Mouse (Mus musculus) yolk sac, embryonic 10.5 days (tissue): ENCODE results near the gene Lca5l.

Source experiments
- DNase-seq: peaks from one replicate; pipeline ENCODE4 v3.0.0-alpha.2; 2017; ENCODE audit warnings: low spot score

The Lca5l gene

DNA sequence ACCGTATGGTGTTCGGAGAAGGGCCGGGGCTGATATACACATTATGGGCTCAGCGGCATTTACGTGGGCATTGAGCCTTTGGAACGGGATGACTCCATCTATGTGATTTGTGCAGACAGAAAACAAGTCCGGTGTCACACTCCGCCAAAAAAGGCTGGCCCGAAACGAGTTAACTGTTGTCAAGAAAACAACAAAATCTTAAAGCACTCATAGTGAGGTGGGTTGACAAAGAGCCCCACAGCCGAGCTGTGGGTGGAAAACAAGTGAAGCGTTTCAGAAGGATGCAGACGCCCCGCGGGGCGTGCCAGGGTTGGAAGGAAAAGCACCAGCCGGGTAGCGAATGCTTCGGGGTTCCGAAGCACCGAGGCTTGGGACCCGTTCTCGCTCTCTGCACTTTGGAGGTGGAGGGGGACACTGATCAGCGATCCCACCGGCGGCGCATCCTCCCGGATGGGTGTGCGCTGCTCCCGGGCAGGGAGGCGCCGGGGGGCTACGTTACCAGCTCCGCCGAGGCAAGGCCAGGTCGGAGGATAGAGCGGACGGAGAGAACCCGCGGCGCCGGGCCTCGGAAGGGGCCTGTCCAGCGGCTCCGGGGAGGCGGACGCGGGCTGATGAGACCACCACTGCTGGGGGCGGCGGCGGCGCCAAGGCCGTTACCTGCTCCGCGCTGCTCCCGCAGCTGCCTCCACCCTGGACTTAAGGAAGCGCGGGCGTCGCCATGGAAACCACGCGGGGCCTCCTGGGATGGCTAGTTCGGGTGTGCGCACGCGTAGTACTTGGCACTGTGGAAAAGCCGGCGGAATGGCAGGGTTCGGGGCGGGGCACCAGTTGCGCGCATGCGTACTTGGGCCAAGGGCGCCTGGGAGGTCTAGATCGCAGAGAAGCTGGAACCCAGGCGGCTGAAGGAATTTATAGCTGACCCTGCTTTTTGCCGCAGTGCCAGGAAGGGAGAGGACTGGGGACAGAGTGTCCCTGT lies at the start of gene Lca5l:
TSS of gene Lca5l (minus strand) at position 741 of the 976 bp plus-strand sequence.
- DNase-seq, result peak; percentile 98

DNA sequence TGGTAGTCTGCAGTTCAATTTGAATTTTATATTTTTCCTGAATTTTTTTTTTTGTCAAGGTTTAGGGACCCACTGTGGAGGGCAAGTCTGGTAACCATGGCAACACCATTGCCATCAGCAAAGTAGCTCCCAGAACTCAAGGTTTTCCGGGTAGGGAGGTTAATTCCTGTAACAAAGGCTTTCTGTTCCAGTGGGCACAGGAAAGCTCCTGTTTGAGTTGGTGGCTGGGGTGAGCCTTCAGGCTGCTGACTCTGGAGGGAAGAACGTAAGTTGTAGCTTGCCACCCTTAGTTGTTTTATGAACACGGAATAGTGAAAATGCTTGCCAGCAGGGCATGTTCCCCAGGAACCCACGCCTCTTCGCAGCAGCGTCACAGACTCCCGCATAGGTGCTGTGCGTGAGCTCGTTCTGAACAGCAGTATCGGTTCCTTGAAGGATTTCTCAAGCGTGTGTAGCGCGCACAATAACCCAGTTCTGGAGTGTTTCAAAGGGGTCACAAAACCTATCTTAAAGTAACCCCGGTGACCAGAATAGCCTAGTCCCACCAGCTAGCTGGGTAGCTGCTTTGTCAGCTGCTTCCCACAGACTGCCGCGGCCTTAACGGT lies 43.4 kb upstream of the Lca5l start, which contains the start of gene B3galt5:
TSS of gene B3galt5 (plus strand) at position 436 of the 605 bp plus-strand sequence.
- DNase-seq, result no peak

DNA sequence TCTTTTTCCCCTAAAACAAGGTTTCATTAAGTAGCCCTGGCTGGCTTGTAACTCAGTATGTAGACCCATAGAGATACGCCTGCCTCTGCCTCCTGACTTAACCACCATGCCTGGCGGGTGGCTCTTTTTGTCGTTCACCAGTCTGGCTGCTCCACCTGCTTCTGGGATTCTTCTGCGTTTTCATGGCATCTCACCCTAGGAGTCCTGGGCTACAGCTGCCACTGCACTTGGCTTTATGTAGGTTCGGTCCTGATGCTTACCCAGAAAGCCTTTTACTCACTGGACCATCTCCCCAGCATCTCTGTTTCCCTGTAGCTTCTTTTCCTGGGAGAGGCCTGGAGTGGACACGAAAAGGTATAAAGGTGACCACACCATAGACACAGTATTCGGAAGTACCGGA lies 41.9 kb upstream of the Lca5l start:
- no peak for DNase-seq

DNA sequence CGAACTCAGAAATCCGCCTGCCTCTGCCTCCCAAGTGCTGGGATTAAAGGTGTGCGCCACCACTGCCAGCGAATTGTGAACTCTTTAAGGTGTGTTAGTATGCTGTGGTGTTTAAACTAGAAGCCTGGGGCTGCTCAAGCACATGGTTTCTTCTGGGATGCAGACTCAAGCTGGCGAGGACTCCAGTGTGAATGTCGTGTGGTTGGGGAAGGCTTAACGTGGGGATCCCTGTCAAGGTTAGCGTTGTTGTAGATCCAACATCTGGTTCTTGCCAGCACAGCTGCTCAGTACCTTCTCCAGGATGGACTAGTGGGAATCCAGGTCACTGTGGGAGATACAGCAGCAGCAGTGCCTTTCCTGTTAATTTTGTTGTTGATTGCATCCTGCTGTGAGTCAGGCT lies 39.9 kb upstream of the Lca5l start:
- no peak for DNase-seq

DNA sequence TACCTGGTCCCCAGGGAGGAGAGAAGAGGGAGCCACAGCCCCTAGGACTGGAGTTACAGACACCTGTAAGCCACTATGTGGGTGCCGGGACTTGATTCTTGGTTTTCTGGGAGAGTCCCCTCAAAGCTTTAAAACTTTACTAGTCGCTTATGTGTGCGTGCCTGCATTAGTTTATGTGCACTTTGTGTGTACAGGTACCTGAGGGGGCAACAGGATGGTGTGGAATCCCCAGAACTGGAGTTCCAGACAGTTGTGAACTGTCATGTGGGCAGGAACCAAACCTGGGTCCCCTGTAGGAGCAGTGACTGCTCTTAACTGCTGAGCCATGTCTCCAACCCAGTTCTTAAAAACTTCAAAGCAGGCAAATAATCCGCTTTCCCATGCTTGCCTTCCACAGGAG lies 39.2 kb upstream of the Lca5l start:
- no peak for DNase-seq

DNA sequence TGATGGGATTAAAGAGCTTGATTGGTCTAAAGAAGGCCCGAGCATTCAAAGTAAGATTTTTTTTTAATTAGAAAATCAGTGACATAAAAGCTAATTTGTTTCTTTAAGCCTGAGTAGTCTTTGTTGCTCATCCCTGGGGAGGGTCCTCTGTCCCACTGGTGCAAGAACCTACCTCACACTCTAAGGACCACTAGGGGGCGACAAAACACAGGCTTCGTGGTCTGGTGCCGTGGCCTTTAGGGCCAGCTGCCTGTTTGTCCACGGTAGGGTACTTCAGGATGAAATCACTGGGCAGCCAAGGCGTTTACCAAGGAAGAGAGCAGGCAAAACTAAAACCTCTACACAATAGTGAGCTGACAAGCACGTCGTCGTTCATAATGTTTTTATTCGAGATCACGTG lies 38.3 kb upstream of the Lca5l start:
- peak; percentile 64 for DNase-seq

DNA sequence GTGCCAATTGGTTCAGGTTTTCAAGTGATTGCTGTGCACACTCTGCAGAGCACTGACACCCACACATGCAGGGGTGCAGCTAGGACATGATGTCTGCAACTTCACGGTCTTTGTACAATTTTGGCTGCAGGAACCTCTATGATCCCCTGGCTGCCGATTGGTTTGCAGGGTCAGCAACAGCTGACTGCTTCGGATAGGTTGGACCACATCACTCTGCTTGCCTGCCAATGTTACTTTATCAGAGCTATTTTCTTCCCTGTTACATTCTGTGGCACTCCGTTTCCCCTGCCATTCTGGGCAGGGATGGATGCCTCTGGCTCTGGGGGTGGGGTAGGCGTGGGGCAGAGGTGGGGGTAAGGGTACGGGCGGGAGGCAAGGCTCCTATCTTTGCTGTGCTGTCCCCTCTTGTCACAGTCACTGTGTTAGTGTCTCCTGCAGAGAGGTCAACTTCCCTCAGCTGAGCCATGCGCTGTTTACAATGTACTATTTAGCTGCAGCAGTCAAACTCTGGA lies 37.0 kb upstream of the Lca5l start:
- no peak for DNase-seq

DNA sequence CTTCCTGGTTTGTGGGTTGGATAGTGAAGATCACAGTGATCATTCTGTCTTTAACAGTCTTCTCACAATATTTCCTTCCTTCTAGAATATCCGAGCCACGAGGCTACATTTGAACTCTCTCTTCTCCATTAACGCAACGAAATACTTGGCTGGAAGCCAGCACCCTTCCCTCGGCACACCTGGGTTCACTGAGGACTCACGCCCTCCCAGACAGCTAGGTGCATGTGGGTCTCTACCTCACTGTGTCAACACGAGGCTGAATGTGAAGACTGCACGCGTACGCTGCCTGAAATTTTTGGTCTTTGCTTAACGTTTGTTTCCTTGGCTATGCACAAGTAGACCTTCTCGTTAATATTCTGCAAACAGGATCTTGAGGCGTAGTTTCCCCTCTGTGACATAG lies 36.4 kb upstream of the Lca5l start:
- no peak for DNase-seq

DNA sequence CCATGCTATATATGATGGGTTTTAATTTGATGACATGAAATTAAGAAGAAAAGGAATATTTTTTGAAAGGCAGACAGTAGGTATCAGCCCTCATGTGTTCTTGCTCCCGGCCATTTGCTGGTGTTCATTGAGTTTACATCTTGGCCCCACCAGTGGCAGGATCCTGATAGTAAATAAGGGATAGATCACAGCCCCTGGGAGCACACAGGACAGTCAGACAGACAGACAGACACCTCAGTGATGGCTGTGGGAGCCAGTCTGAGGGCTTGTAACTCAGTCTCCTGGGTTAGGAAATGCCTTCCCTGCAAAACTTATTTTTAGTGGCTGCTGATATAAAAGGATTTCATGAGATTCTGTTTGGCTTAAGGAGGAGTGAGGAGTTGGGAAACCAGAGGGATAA lies 30.4 kb upstream of the Lca5l start:
- DNase-seq, result no peak

DNA sequence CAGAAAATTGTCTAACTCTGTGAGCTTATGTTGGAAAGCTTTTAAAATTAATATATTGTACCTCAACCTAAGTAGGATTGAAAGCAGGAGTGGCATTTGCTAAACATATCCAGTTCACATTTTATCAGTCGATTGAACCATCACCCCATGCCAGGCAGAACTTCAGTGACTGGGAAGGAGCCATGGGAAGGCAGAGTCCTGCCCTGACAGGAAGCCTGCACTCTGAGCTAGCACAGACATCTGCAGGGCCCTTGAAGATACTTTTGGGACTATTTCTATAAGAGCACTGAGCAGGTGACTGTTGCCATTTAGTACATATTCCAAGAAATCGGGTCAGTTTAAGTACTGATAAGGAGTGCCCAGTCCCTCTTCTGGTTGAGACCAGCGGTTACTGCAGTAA lies 29.9 kb upstream of the Lca5l start:
- no peak for DNase-seq

DNA sequence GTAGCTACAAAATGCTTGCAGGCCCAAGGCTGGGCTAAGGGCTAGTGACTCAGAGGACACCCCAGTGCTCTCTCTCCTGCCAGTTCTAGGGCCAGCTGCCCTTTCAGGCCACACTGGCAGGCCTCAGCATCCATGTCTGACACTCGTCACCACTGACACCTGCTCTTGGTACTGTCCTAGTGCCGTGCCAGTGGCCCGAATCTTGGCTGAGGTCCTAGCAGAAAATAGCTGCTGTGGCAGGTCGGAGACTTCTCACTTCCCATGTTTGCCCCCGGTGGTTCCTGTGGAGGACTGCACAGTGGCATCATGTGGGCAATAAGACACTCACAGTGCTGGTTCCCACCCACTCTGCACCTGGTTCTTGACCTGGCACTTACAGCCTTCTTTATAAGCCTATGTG lies 29.4 kb upstream of the Lca5l start:
- DNase-seq, result no peak

DNA sequence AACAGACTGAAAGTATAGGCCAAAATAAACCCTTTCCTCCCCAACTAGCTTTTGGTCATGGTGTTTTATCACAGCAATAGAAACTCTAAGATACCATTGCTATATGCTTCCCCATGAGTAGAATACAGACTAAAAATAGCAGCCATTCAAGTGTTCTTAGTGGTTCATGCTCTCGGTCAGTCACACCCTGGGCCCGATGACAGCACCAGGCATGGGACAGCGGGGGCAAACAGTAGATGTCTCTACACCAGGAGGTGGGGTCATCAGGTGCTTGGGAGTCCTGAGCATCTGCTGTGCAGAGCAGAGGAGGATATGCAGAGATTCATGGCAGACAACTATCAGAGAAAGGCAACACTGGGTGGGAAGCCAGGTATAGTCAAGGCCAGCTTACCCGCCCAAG lies 21.0 kb upstream of the Lca5l start:
- DNase-seq, result no peak

DNA sequence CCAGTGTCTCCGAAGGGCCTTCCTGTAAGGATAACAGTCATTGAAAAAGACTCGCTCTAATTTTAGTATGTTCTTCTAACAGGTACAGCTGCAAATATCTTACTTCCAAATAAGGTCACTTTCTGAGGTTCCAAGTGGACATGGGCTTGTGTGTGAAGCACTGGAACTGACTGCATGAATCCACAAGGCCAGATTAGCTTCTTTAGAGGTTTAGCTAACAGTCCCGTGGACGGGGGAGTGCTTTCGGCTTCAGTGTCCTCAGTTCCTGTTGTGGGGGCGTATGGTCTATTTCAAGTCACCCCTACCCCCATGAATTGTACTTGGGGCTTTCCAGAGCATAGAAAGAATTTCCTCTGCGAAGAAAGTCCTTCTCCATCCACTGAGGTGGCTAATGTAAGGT lies 18.8 kb upstream of the Lca5l start:
- DNase-seq, result no peak

DNA sequence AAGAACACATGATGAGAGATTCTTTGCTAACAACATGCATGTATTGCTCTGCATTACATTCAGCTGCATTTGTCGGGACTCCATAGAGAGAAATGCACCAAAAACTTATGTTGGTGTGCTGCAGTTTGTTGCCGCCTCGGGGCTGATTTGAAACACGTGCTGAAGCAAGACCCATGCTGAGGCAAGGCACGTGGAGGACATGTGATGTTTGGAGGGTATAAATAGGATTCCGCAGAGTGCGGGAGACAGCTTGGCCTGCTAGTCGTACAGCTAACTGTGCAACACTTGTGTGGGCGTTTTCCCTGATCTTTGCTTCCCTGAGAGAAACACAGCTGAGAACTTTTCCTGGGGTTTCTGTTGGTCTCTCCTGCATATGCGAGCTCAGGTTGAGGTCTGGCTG lies 17.7 kb upstream of the Lca5l start:
- no peak for DNase-seq

DNA sequence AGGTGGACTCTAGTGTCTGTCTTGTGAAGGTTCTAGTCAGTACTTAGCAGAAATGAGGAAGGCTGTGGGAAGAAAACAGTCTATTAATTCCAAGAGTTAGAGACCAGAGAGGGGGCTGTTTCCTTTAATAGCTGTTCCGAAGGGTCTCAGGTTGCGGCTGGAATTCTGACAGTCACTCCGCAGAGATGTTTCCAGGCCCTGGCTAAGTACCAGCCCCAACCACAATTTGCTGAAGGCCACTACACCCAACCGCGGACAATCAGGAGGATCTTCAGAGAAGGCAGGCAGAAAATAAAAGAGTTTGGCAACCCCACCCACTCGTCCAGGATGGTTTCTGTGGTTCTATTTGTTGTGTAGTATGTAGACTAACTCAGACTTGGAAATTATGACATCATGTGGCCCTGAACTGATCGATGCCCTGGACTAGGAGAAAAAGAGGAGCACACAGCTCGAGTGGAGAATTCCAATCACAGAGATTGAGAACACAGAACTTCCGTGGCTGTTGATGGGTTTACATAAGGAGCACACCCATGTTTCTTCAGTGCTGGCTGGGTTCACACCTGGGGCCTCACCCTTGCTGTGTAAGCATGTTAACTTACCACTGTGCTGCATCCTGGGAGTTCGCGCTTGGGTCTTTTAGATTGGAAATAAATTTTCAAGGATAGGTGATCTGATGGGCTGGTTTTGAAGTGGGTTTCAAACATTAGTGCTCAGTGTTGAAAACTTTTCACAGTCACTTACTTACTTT lies 9.6 kb upstream of the Lca5l start:
- no peak for DNase-seq

DNA sequence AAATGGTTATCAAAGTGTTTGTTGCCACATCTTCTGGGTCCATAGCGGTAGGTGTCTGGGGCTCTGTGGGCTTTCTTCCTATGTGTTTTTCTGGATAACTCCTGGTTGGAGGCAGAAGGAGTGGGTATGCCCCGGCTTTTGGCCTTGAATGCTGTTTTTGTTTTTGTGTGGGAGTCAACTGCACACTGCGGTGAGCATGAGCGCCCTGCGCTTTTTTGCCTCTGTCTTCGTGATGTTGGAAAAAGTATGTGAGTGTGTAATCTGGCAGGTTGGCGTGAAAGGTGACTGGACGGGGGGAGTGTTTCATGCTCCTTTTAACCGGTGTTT lies 8.6 kb upstream of the Lca5l start:
- no peak for DNase-seq

DNA sequence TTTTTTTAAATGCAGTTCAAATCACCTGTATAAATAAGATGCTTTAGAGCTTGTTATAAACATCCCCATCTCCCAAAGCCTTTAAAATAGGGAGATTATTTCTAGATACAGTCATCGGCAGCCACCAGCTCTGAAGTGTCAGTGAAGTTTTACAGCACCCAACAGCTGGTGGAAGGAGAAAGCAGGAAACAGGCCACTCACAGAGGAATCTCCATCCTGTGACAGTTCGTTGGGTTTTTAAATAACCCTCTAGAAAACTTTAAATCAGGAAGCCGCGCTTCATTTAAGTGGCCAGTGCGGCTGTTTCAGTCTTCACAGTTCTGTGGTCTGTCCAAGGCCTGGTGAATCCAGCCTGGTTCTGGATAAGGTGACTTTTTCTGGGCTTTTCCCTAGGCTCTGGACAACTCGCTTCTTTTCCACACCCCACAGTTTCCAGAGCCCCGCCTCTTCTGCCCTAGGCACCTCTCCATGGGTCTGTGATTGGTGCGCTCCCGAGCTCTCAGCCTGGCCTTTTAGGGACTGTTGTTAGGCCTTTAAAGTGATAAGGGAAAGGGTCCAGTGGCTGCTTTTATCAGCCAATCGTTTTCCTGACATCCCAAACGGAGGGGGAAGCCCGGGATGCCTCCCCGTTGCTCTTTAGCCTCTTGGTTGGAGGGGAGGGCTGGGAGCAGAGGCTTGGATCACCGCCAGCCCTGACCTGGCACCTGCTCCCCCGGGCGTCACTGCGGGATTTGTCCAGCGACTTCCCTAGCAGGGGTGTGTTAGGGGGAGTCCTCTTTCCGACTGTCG lies 8.0 kb upstream of the Lca5l start, which contains the start of gene Sh3bgr:
TSS of gene Sh3bgr (plus strand) at position 538 of the 789 bp plus-strand sequence.
- DNase-seq, result peak; percentile 62

DNA sequence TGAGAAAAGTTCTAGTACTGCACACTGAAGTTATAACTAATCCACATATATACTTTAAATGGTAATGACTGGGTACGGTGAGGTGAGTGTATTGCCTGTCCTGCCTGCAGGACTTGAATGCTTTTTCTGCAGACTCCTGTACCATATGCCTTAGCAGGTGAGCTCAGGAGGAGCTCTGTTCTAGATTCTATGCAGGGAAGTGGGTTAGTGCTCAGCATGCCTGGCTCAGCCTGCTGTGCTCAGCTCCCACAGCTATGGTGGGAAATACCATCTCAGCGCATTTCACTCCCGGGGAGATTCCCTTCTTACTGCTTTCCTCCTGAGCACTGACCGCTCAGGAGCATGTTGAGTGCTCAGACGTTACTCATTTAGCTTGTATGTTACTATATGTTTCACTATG lies 4.5 kb downstream of the Lca5l start:
- no peak for DNase-seq

DNA sequence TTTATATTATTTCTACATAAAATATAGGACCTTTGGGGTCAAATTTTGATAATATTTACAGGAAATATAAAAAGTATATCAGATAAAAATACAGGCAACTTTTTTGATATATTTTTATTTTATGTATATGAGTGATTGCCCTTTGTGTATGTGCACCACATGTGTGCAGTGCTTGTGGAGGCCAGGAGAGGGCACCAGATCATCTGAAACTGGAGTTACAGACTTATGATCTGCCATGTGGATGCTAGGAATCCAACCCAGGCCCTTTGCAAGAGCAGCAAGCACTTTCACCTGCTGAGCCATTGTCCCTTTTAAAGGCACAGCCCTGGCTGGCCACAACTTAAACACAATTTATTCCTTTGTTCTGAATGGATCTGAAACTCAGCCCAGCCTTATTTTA lies 12.9 kb downstream of the Lca5l start:
- no peak for DNase-seq

DNA sequence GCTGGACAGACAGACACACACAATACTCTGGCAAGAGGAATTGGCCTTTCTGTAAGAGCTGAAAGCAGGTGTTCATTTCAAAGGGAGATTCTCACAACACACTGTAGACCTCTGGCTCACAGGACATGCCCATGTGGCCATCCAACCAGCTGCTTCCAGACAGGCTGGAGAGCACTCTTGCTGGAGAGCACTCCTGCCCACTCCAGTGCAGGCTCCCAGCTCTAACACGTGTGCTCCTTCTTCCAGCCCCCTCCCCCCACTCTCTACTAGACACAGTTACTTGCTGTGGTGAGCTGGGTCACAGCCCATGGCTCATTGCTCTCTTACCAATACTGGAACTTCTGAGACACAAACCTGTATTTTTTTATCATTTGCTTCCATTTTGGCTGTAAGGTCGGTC lies 16.7 kb downstream of the Lca5l start:
- DNase-seq, result no peak

DNA sequence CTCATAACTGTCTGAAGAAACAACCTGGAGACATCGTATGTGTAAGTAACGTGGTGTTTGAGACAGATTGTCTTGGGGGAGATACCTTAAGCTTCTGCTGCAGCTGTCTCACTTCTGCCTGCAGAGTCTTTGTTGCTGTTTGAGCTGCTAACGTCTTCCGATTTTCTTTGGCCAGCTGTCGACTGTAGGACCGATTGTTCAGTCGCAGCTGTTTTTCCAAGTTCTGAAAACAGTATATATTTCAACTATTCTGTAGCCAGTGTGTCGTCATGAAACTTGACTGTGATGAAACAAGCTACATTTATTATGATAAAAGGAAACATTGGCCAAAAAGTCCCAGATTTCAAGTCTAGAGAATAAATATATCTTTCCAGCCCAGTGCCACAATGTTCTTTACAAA lies 18.4 kb downstream of the Lca5l start:
- no peak for DNase-seq

DNA sequence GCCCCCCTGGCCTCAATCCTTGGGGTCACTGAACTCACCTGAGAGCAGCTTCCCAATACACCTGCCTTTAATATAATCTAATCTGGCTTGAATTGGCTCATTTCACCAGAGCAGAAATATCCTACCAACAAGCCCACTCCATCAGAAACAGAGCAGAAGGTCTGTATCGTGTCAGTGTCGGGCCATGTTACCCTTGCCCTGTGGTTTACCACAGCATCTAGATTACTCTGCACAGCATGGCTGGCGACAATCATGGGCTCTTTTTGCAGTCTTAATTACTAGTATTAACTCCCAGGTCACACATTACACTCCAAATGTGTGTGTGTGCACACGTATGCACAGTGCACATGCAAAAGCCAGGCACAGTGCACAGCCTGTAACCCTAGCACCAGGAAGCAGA lies 23.2 kb downstream of the Lca5l start:
- no peak for DNase-seq
